Mouse (Mus musculus): ENCODE results near the gene Ccser2. TPM values are rescaled to one million over a fixed set of nuclear protein-coding genes. Genes with fewer than 3 reads are reported as not detected.
"Not testable (repeated sequence)": the region's sequence is repeated elsewhere in the genome, so short reads cannot be mapped to it uniquely, and the experiment has no call there.

The Ccser2 gene
- polyA plus RNA-seq (2014; fragmentation: Nextera tagmentation; extraction: Ambion mirVana) = 84.4 and 96.1 TPM in 2 replicates

DNA sequence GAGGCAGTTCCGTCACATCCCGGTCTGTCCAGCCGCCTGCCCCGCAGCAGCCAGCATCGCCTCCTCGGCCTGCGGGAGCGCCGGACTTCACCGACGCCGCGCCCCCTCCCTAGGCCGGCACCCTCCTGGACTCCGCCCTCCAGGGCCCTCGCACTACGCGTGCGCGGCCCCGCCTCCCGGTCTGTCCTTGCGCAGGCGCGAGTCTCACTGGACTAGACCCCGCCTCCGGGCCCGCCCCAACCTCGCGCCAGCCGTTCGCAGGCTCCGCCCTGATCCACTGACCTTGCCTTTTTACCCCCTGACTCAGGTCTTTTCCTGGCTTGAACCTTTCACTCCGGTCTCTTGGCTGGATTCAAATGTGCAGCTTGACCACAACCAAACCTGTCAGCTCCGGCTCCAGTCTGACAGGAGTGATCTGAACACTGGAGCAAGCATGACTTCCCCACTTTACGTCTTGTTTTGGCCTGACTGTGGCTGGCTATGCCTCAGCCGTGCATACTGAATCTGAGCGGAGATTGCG lies at the start of gene Ccser2:
TSS of gene Ccser2 (minus strand) at position 150 of the 520 bp plus-strand sequence.
- H3K4me2 ChIP-seq (replicated peaks) = peak within 1 kb of the TSS; percentile 52
- WGBS = 3% methylated on average over 22 of the region's 39 CpGs
- peak within 1 kb of the TSS; percentile 95 for H3K9ac ChIP-seq
- H3K27me3 ChIP-seq (ENCODE audit: control insufficient read depth, insufficient read depth, low read length) = no peaks in the 10 kb centered on the region
- H3K4me1 ChIP-seq (replicated peaks; ENCODE audit: control insufficient read depth, insufficient read depth, low read length) = peaks cover 24% of the 10 kb centered on the region
- DNase-seq (ENCODE audit: low spot score) (peak; percentile 97), ATAC-seq (ENCODE audit: low FRiP score) (peak; percentile 100)
- peak within 1 kb of the TSS; percentile 93 for H3K4me3 ChIP-seq (replicated peaks; ENCODE audit: low read length)
- H3K27ac ChIP-seq = peak within 1 kb of the TSS; percentile 90
- no peaks in the 10 kb centered on the region for H3K36me3 ChIP-seq (replicated peaks; ENCODE audit: control insufficient read depth, insufficient read depth)
- no peaks in the 10 kb centered on the region for H3K9me3 ChIP-seq (ENCODE audit: control insufficient read depth, low read length)

DNA sequence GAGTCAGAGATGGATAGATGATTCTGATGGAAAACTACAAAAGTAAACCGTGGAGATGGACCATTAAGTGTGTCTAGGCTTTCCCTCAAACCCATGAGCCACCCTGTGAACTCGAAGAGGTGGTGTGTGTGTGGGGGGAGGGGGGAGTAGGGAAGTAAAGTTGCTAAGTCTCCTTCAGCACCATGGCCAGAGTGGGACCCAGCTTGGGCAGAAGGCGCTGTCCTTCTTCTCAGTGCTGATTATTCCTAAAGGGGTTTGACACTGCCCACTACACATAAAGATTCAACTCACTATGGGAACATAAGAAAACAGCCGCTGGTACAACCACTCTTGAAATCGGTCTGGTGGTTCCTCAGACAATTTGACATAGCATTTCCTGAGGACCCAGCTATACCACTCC lies 47.3 kb upstream of the Ccser2 start:
- H3K9me3 ChIP-seq (ENCODE audit: control insufficient read depth, low read length) = no peaks in the 10 kb centered on the region
- ATAC-seq (ENCODE audit: low FRiP score) = no peak
- WGBS = 40% methylated on average over 5 of the region's 5 CpGs
- H3K27ac ChIP-seq = no peak overlapping the region
- no peaks in the 10 kb centered on the region for H3K36me3 ChIP-seq (replicated peaks; ENCODE audit: control insufficient read depth, insufficient read depth)
- DNase-seq (ENCODE audit: low spot score) = no peak
- 0 out of 2 replicates have a peak, but pooled peaks cover 5% of the 10 kb centered on the region for H3K4me1 ChIP-seq (replicated peaks; ENCODE audit: control insufficient read depth, insufficient read depth, low read length)
- H3K9ac ChIP-seq = no peak overlapping the region
- H3K4me3 ChIP-seq (replicated peaks; ENCODE audit: low read length) = no peak overlapping the region
- no peak overlapping the region for H3K4me2 ChIP-seq (replicated peaks)
- H3K27me3 ChIP-seq (ENCODE audit: control insufficient read depth, insufficient read depth, low read length) = no peaks in the 10 kb centered on the region

DNA sequence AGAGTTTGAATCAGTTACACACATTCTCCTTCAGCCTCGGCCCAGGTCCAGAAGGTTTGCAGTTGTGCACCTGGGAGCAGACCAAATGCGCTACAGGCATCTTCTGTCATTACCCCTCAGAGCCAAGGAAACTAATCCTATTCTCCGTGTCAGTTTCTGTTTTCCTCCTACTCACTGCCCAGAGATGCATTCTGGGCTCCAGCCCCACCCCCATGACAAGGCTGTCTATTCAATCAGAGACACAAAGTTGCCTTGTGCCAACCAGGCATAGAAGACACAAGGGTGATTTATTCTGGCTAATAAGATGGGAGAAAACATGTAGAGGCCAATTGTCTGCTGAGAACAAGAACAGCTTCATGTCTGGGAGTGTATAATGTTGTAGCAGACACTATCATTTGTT lies 45.1 kb upstream of the Ccser2 start:
- peak; percentile 55; the same call in 1 of the 2 replicates for ATAC-seq (ENCODE audit: low FRiP score)
- Histone ChIP-seq H3K4me2 (replicated peaks) (no peak overlapping the region), H3K9ac (no peak overlapping the region), H3K9me3 (ENCODE audit: control insufficient read depth, low read length) (no peaks in the 10 kb centered on the region), H3K4me3 (replicated peaks; ENCODE audit: low read length) (no peak overlapping the region), H3K27me3 (ENCODE audit: control insufficient read depth, insufficient read depth, low read length) (no peaks in the 10 kb centered on the region), H3K4me1 (replicated peaks; ENCODE audit: control insufficient read depth, insufficient read depth, low read length) (0 out of 2 replicates have a peak, but pooled peaks cover 5% of the 10 kb centered on the region), H3K36me3 (replicated peaks; ENCODE audit: control insufficient read depth, insufficient read depth) (no peaks in the 10 kb centered on the region), H3K27ac (no peak overlapping the region)
- no peak for DNase-seq (ENCODE audit: low spot score)
- 41% methylated on average over 3 of the region's 3 CpGs for WGBS

DNA sequence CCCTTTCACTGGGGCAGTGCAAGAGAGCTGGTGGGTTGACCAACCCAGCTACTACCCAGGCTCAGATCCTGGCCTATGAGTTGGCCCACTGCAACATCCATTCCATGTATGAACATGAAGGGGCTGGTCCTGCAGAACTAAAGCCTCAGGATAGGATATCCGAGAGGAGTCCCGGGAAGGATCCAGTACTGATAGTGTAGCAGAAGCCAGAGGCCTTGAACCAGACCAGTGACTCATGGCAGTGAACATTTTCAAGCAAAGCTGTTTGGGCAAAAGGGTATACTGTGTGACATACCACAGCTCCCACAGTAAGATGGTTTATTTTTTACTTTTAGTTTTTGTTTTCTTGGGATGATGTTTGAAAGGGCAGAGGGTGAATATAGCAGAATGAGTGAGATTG lies 41.1 kb upstream of the Ccser2 start:
- H3K27ac ChIP-seq = no peak overlapping the region
- H3K36me3 ChIP-seq (replicated peaks; ENCODE audit: control insufficient read depth, insufficient read depth) = no peaks in the 10 kb centered on the region
- H3K27me3 ChIP-seq (ENCODE audit: control insufficient read depth, insufficient read depth, low read length) = no peaks in the 10 kb centered on the region
- no peak overlapping the region for H3K4me2 ChIP-seq (replicated peaks)
- no peak overlapping the region for H3K4me3 ChIP-seq (replicated peaks; ENCODE audit: low read length)
- no peak overlapping the region for H3K9ac ChIP-seq
- H3K4me1 ChIP-seq (replicated peaks; ENCODE audit: control insufficient read depth, insufficient read depth, low read length) = 0 out of 2 replicates have a peak, but pooled peaks cover 5% of the 10 kb centered on the region
- ATAC-seq (ENCODE audit: low FRiP score) (no peak), DNase-seq (ENCODE audit: low spot score) (no peak)
- 97% methylated on average over 2 of the region's 2 CpGs for WGBS
- H3K9me3 ChIP-seq (ENCODE audit: control insufficient read depth, low read length) = no peaks in the 10 kb centered on the region

DNA sequence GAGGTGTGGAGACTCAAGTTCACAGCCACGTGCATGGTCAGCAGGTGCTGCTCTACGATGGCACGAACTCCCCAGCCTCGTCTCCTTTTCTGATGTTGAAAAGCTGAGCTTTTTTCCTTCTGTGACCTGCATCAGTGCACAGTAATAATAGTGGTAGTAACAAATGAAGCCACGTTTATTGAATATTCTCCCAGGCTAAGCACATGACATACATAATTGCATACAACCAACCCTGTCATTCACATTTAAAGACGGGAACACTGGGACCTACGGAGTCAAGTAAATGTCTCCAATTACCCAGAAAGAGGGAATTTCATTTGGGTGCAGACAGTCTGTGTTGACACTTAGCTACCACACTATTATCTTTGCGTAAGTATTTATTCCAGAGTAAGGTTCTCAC lies 37.9 kb upstream of the Ccser2 start:
- H3K27ac ChIP-seq = no peak overlapping the region
- DNase-seq (ENCODE audit: low spot score) (no peak), ATAC-seq (ENCODE audit: low FRiP score) (no peak)
- no peaks in the 10 kb centered on the region for H3K4me1 ChIP-seq (replicated peaks; ENCODE audit: control insufficient read depth, insufficient read depth, low read length)
- 68% methylated on average over 8 of the region's 8 CpGs for WGBS
- H3K4me2 ChIP-seq (replicated peaks) = no peak overlapping the region
- no peak overlapping the region for H3K9ac ChIP-seq
- H3K36me3 ChIP-seq (replicated peaks; ENCODE audit: control insufficient read depth, insufficient read depth) = no peaks in the 10 kb centered on the region
- no peak overlapping the region for H3K4me3 ChIP-seq (replicated peaks; ENCODE audit: low read length)
- H3K27me3 ChIP-seq (ENCODE audit: control insufficient read depth, insufficient read depth, low read length) = no peaks in the 10 kb centered on the region
- no peaks in the 10 kb centered on the region for H3K9me3 ChIP-seq (ENCODE audit: control insufficient read depth, low read length)

DNA sequence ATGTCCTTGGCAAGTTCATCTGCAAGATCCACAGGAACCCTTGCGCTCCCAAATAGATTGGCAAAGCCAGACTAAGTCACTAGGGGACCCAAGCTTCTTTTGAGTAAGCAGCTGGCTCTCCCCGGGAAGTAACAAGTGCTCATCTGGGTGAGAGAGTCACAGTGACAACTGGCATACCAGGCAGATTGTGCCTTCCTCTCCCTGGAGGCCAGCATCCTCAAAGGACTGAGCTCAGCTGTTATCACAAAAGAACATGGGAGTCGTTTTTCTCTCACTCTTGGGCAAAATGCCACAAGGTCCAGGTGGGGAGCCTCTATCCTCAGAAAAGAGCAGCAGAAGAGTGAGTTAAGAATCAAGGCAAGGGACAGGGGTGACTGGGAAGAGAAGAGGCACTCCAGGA lies 37.3 kb upstream of the Ccser2 start:
- Histone ChIP-seq H3K36me3 (replicated peaks; ENCODE audit: control insufficient read depth, insufficient read depth) (no peaks in the 10 kb centered on the region), H3K4me3 (replicated peaks; ENCODE audit: low read length) (no peak overlapping the region), H3K27ac (no peak overlapping the region), H3K4me2 (replicated peaks) (no peak overlapping the region), H3K9ac (no peak overlapping the region), H3K27me3 (ENCODE audit: control insufficient read depth, insufficient read depth, low read length) (no peaks in the 10 kb centered on the region), H3K4me1 (replicated peaks; ENCODE audit: control insufficient read depth, insufficient read depth, low read length) (no peaks in the 10 kb centered on the region), H3K9me3 (ENCODE audit: control insufficient read depth, low read length) (no peaks in the 10 kb centered on the region)
- 18% methylated on average over 3 of the region's 3 CpGs for WGBS
- DNase-seq (ENCODE audit: low spot score) = no peak
- peak; percentile 43; the same call in 1 of the 2 replicates for ATAC-seq (ENCODE audit: low FRiP score)

DNA sequence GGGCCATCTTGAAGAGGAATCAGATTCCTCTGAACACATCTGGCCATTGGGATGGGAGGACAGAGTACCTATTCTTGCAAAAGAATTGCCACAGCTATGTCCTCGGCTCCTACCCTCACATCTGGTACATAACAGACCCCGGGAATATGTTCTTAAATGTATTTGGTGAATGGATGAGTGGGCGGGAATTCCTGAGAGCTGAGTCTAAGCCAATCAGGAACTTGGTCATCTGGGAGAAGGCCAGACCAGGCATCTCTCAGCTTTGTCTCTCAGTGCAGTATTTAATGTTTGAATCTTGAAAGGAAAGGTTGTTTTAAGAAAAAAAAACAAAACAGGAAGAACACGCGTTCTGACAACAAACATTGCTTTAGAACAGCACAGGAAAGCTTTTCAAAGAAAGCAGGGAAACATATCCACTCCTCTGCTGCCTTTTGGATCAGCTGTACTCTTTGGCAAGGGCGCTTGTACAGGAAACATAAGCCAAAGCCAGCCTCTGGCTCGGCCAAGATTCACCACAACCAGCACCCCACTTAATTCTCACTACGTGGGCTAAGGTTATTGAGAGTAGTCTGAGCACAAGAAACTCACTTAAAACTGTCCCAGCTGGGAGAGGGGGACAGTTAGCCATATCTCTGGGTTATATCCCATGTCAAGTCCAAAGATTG lies 35.0 kb upstream of the Ccser2 start:
- ATAC-seq (ENCODE audit: low FRiP score) = no peak
- Histone ChIP-seq H3K27ac (no peak overlapping the region), H3K36me3 (replicated peaks; ENCODE audit: control insufficient read depth, insufficient read depth) (no peaks in the 10 kb centered on the region), H3K9ac (no peak overlapping the region), H3K4me1 (replicated peaks; ENCODE audit: control insufficient read depth, insufficient read depth, low read length) (no peaks in the 10 kb centered on the region), H3K9me3 (ENCODE audit: control insufficient read depth, low read length) (no peaks in the 10 kb centered on the region), H3K4me3 (replicated peaks; ENCODE audit: low read length) (no peak overlapping the region), H3K27me3 (ENCODE audit: control insufficient read depth, insufficient read depth, low read length) (no peaks in the 10 kb centered on the region), H3K4me2 (replicated peaks) (no peak overlapping the region)
- no peak for DNase-seq (ENCODE audit: low spot score)
- WGBS = 79% methylated on average over 8 of the region's 8 CpGs

DNA sequence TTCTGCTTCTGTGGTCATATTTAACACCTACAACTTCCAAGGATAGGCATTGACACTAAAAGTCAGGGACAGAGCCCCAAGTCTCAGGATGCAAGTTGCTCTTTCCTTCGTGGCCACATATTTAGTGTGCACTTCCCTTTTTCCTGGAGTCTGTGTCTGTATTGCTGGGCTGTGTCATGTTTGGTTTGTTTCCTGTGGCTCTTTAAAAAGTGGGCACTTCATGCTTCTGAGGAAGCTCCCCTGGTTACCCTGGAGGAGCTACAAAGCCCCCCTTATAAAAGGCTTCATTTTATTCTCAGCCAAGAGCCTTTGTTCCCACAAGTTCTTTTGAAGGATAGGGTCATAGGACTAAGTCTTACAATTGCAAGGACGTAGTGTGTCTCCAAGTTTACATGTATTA lies 34.3 kb upstream of the Ccser2 start:
- ATAC-seq (ENCODE audit: low FRiP score) (no peak), DNase-seq (ENCODE audit: low spot score) (no peak)
- no peaks in the 10 kb centered on the region for H3K4me1 ChIP-seq (replicated peaks; ENCODE audit: control insufficient read depth, insufficient read depth, low read length)
- 50% methylated on average over 2 of the region's 2 CpGs for WGBS
- no peak overlapping the region for H3K9ac ChIP-seq
- no peaks in the 10 kb centered on the region for H3K9me3 ChIP-seq (ENCODE audit: control insufficient read depth, low read length)
- H3K27me3 ChIP-seq (ENCODE audit: control insufficient read depth, insufficient read depth, low read length) = no peaks in the 10 kb centered on the region
- no peaks in the 10 kb centered on the region for H3K36me3 ChIP-seq (replicated peaks; ENCODE audit: control insufficient read depth, insufficient read depth)
- H3K4me2 ChIP-seq (replicated peaks) = no peak overlapping the region
- no peak overlapping the region for H3K4me3 ChIP-seq (replicated peaks; ENCODE audit: low read length)
- H3K27ac ChIP-seq = no peak overlapping the region

DNA sequence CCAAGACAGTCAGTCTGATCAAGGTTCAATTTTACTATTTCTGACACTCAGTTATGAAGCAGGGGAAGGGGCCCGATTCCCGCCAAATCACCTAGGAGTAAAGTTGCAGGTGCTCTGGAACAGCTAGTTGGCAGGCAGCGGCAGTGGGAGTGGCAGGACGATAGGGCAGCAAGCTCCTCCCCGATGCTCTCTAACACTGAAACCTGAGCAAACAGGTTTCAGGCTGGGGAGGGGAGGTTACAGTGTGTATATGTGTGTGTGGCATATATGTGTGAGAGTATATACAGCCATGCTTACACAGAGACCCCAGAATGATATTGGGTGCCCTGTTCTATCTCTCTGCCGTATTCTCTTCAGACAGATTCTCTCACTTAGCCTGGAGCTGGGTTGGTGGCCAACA lies 32.2 kb upstream of the Ccser2 start:
- H3K4me3 ChIP-seq (replicated peaks; ENCODE audit: low read length); DNase-seq (ENCODE audit: low spot score); H3K36me3 ChIP-seq (replicated peaks; ENCODE audit: control insufficient read depth, insufficient read depth); ATAC-seq (ENCODE audit: low FRiP score); H3K9ac ChIP-seq; H3K27ac ChIP-seq; H3K4me2 ChIP-seq (replicated peaks); H3K4me1 ChIP-seq (replicated peaks; ENCODE audit: control insufficient read depth, insufficient read depth, low read length); H3K9me3 ChIP-seq (ENCODE audit: control insufficient read depth, low read length); H3K27me3 ChIP-seq (ENCODE audit: control insufficient read depth, insufficient read depth, low read length): not testable (repeated sequence)
- 91% methylated on average over 6 of the region's 6 CpGs for WGBS
